Mouse (Mus musculus) CH12.LX (cell line): ENCODE measurements around the gene Abr. TPM values are rescaled to one million over a fixed set of nuclear protein-coding genes. Genes with fewer than 3 reads are reported as not detected.

Source experiments
- DNase-seq: peaks from one replicate; pipeline ENCODE4 v3.0.0-alpha.2; 2013; ENCODE audit errors: extremely low read depth
- H3K27ac ChIP-seq: 2 replicates; pipeline ENCODE4 v1.5.1; 2012; ENCODE audit warnings: low read depth, mild to moderate bottlenecking, control low read depth, moderate library complexity; ENCODE audit not compliant: insufficient read depth
- H3K27me3 ChIP-seq: replicated peaks from 2 replicates; pipeline ENCODE3; 2012; ENCODE audit warnings: inconsistent platforms
- H3K36me3 ChIP-seq, 2 experiments: replicated peaks in 1 of 2; 2 replicates each; pipeline versions ENCODE3 to v1.6.1; 2012; ENCODE audit warnings: inconsistent platforms in 1 of 2, low read length in 1 of 2, mild to moderate bottlenecking in 1 of 2, mixed read lengths in 1 of 2, moderate library complexity in 1 of 2; ENCODE audit not compliant: control insufficient read depth in 1 of 2, insufficient read depth in 1 of 2
- H3K4me1 ChIP-seq, 2 experiments: 2 replicates each; pipeline ENCODE4 v1.6.1; 2012; ENCODE audit warnings: inconsistent platforms in 1 of 2, moderate library complexity in 1 of 2; ENCODE audit not compliant: insufficient read depth in 2 of 2, control insufficient read depth in 1 of 2
- H3K4me2 ChIP-seq: 2 replicates; pipeline ENCODE4 v1.6.1; 2012; ENCODE audit warnings: low read depth, mild to moderate bottlenecking, control low read depth; ENCODE audit not compliant: poor library complexity, insufficient read depth, severe bottlenecking
- H3K4me3 ChIP-seq, 3 experiments: fragments of 150-350 bp in 1 of 3; sonication (generic) in 1 of 3; replicated peaks in 1 of 3; 2 replicates each; pipeline versions ENCODE3 to v1.5.1; 2011 to 2012; ENCODE audit warnings: low read depth in 2 of 3, low read length in 2 of 3, mild to moderate bottlenecking in 2 of 3, moderate library complexity in 2 of 3, control low read depth in 1 of 3, improper control_type of control experiment in 1 of 3, inconsistent platforms in 1 of 3, mixed read lengths in 1 of 3; ENCODE audit not compliant: poor library complexity in 1 of 3
- H3K79me2 ChIP-seq: replicated peaks from 2 replicates; pipeline ENCODE4 v1.6.1; 2012; ENCODE audit warnings: mild to moderate bottlenecking, moderate library complexity; ENCODE audit not compliant: control insufficient read depth, poor library complexity, insufficient read depth, severe bottlenecking; ENCODE audit errors: extremely low read depth
- H3K9ac ChIP-seq: 2 replicates; pipeline ENCODE4 v1.6.1; 2012; ENCODE audit warnings: low read depth, mild to moderate bottlenecking, control low read depth, moderate library complexity; ENCODE audit not compliant: insufficient read depth
- H3K9me3 ChIP-seq: replicated peaks from 2 replicates; pipeline ENCODE3; 2012; ENCODE audit warnings: low read length, inconsistent platforms, mixed read lengths
- BHLHE40 ChIP-seq: IDR thresholded peaks from 2 replicates; pipeline ENCODE4 v1.6.1; 2011; ENCODE audit warnings: mild to moderate bottlenecking, low read depth, low read length, improper control_type of control experiment
- CTCF ChIP-seq, 2 experiments: IDR thresholded peaks in 1 of 2; conservative IDR thresholded peaks in 1 of 2; 2 replicates each; pipeline ENCODE4 v1.5.1; 2011 to 2012; ENCODE audit warnings: low read depth in 2 of 2, low read length in 2 of 2, improper control_type of control experiment in 1 of 2, inconsistent platforms in 1 of 2, mild to moderate bottlenecking in 1 of 2, moderate library complexity in 1 of 2
- ELF1 ChIP-seq: IDR thresholded peaks from 2 replicates; pipeline ENCODE4 v1.6.1; 2014; ENCODE audit warnings: low read depth, mild to moderate bottlenecking, inconsistent platforms, low read length, improper control_type of control experiment
- EP300 ChIP-seq: IDR thresholded peaks from 2 replicates; pipeline ENCODE4 v1.6.1; 2011; ENCODE audit warnings: low read length, improper control_type of control experiment
- IRF4 ChIP-seq: IDR thresholded peaks from 2 replicates; pipeline ENCODE4 v1.6.1; 2014; ENCODE audit warnings: low read depth, mild to moderate bottlenecking, inconsistent platforms, low read length, improper control_type of control experiment
- JUN ChIP-seq: IDR thresholded peaks from 2 replicates; pipeline ENCODE4 v1.6.1; 2011; ENCODE audit warnings: low read depth, mild to moderate bottlenecking, low read length, improper control_type of control experiment, moderate library complexity; ENCODE audit not compliant: insufficient read depth
- JUND ChIP-seq: conservative IDR thresholded peaks from 2 replicates; pipeline ENCODE4 v1.6.1; 2011; ENCODE audit warnings: low read depth, low read length, improper control_type of control experiment
- MXI1 ChIP-seq: IDR thresholded peaks from 2 replicates; pipeline ENCODE4 v1.6.1; 2011; ENCODE audit warnings: mild to moderate bottlenecking, low read depth, low read length, improper control_type of control experiment
- NELFE ChIP-seq: IDR thresholded peaks from 2 replicates; pipeline ENCODE4 v1.6.1; 2011; ENCODE audit warnings: low read depth, low read length, improper control_type of control experiment
- NRF1 ChIP-seq: IDR thresholded peaks from 2 replicates; pipeline ENCODE4 v1.6.1; 2014; ENCODE audit warnings: low read depth, mild to moderate bottlenecking, inconsistent platforms, low read length, improper control_type of control experiment, moderate library complexity
- PAX5 ChIP-seq: IDR thresholded peaks from 2 replicates; pipeline ENCODE4 v1.6.1; 2012; ENCODE audit warnings: low read length, inconsistent platforms, mixed read lengths
- RAD21 ChIP-seq: IDR thresholded peaks from 2 replicates; pipeline ENCODE4 v1.6.1; 2011; ENCODE audit warnings: low read depth, mild to moderate bottlenecking, low read length, improper control_type of control experiment, moderate library complexity
- RCOR1 ChIP-seq: conservative IDR thresholded peaks from 2 replicates; pipeline ENCODE4 v1.6.1; 2012; ENCODE audit warnings: low read depth, mild to moderate bottlenecking, inconsistent platforms, low read length, improper control_type of control experiment
- SIN3A ChIP-seq: IDR thresholded peaks from 2 replicates; pipeline ENCODE4 v1.6.1; 2012; ENCODE audit warnings: low read length, improper control_type of control experiment, inconsistent platforms
- SMC3 ChIP-seq: IDR thresholded peaks from 2 replicates; pipeline ENCODE4 v1.6.1; 2011; ENCODE audit warnings: low read depth, low read length, improper control_type of control experiment
- USF1 ChIP-seq: IDR thresholded peaks from 2 replicates; pipeline ENCODE4 v1.6.1; 2014; ENCODE audit warnings: low read depth, mild to moderate bottlenecking, inconsistent platforms, low read length, improper control_type of control experiment
- USF2 ChIP-seq: conservative IDR thresholded peaks from 2 replicates; pipeline ENCODE4 v1.6.1; 2011; ENCODE audit warnings: low read depth, low read length, improper control_type of control experiment
- ZKSCAN1 ChIP-seq: IDR thresholded peaks from 2 replicates; pipeline ENCODE4 v1.6.1; 2012; ENCODE audit warnings: low read depth, inconsistent platforms, low read length, improper control_type of control experiment, borderline replicate concordance
- ZMIZ1 ChIP-seq: IDR thresholded peaks from 2 replicates; pipeline ENCODE4 v1.6.1; 2012; ENCODE audit warnings: low read depth, mild to moderate bottlenecking, inconsistent platforms, low read length, improper control_type of control experiment
- ZNF384 ChIP-seq: IDR thresholded peaks from 2 replicates; pipeline ENCODE4 v1.6.1; 2012; ENCODE audit warnings: low read depth, low read length, improper control_type of control experiment, inconsistent platforms
- dilution Hi-C: fragments of 300-500 bp; cut with MboI; formaldehyde crosslinking; loops from 2 replicates; pipeline ENCODE4 v1.14.3; 2020; ENCODE audit warnings: low sequenced_read_pairs; ENCODE audit not compliant: extremely low pct_unique_long_range_greater_than_20kb, extremely low pct_ligation_motif_present
- in situ Hi-C: fragments of 300-500 bp; cut with MboI; formaldehyde crosslinking; loops from 3 replicates; pipeline ENCODE4 v1.14.3; 2019; ENCODE audit warnings: low sequenced_read_pairs, low pct_ligation_motif_present, low pct_unique_long_range_greater_than_20kb, mixed read lengths
- polyA plus RNA-seq: library from polyadenylated mRNA; unstranded; fragments of >175 nt; gene quantifications from 2 replicates; pipeline ENCODE4 v1.2.1, GENCODE M21; 2012; ENCODE audit warnings: low read depth; ENCODE audit not compliant: insufficient read length
- total RNA-seq, 2 experiments: library from RNA; depleted of rRNA; stranded (reverse); fragments of 300-350 nt in 1 of 2; fragments of >200 nt in 1 of 2; gene quantifications; 2 replicates each; pipeline ENCODE4 v1.2.3; 2012 to 2014

Abr gene
- total and polyA plus RNA-seq, 3 experiments, result 21.0 to 49.5 (median 37.4) TPM

DNA sequence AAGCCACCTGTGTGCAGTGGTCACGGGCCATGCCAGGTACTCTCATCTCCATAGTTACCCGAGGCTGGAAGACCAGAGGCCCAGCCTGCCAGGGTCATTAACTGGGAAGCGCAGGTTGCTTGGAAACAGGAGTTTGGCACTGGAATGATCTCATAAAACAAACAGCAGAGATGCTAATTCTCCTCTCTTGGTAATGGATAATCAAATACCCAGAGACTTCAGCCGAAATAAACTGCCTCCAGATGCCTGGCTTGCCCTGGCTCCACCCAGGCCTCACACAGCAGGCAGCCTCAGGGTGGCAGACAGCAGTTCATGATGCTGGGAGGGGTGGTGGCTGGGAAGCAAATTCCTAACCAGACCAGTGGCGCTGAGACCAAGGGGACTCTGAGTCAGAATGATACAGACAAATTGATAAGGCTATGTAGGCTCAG, 145.0 kb downstream of the Abr start:
- no peak overlapping the region for H3K4me2 ChIP-seq
- no peak overlapping the region for H3K4me3 ChIP-seq
- no peak overlapping the region for H3K27ac ChIP-seq
- dilution Hi-C loops, result no loop called here
- TF ChIP-seq ZKSCAN1 (no peak), MXI1 (no peak), CTCF (conservative IDR thresholded peaks at IDR 0.05 in 1 of 2, IDR thresholded peaks at IDR 0.05 in 1 of 2; ENCODE audit: low read depth in 2 of 2, low read length in 2 of 2) (no peak), ELF1 (no peak), PAX5 (no peak)
- TF ChIP-seq, all 38 proteins: peak for 0
- H3K9ac ChIP-seq, result no peak overlapping the region
- no peaks in the 10 kb centered on the region for H3K27me3 ChIP-seq
- in situ Hi-C loops, result no loop called here
- no peak for DNase-seq
- H3K4me1 ChIP-seq, result peaks cover 34 to 59% of the 10 kb centered on the region in 2 experiments
- peaks cover 39 to 72% of the 10 kb centered on the region in 2 experiments for H3K36me3 ChIP-seq
- no peaks in the 10 kb centered on the region for H3K9me3 ChIP-seq
- H3K79me2 ChIP-seq, result no peaks in the 10 kb centered on the region; the same call in 1 of the 2 replicates

GRCm38 (mm10) chr11:76476376-76477094, 145.6 kb downstream of the Abr start:
- no peak for DNase-seq
- Histone ChIP-seq H3K4me2 (no peak overlapping the region), H3K4me1 (peaks cover 28 to 53% of the 10 kb centered on the region in 2 experiments), H3K27me3 (no peaks in the 10 kb centered on the region), H3K36me3 (peaks cover 39 to 77% of the 10 kb centered on the region in 2 experiments), H3K79me2 (no peaks in the 10 kb centered on the region; the same call in 1 of the 2 replicates), H3K27ac (no peak overlapping the region), H3K9me3 (no peaks in the 10 kb centered on the region), H3K9ac (no peak overlapping the region), H3K4me3 (no peak overlapping the region)
- in situ Hi-C loops (no loop called here), dilution Hi-C loops (no loop called here)
- no peak for TF ChIP-seq IRF4
- TF ChIP-seq USF2, result no peak
- no peak for TF ChIP-seq BHLHE40
- no peak for TF ChIP-seq PAX5
- TF ChIP-seq SMC3, result no peak
- no peak for TF ChIP-seq MXI1
- no peak for TF ChIP-seq USF1
- TF ChIP-seq NRF1, result no peak
- TF ChIP-seq JUND, result no peak
- TF ChIP-seq CTCF (conservative IDR thresholded peaks at IDR 0.05 in 1 of 2, IDR thresholded peaks at IDR 0.05 in 1 of 2; ENCODE audit: low read depth in 2 of 2, low read length in 2 of 2), result no peak
- TF ChIP-seq EP300, result no peak
- TF ChIP-seq ELF1, result no peak
- TF ChIP-seq RCOR1, result no peak
- no peak for TF ChIP-seq NELFE
- no peak for TF ChIP-seq ZMIZ1
- TF ChIP-seq JUN, result no peak
- no peak for TF ChIP-seq ZKSCAN1
- TF ChIP-seq SIN3A, result no peak
- no peak for TF ChIP-seq RAD21
- TF ChIP-seq ZNF384, result no peak
